Mouse (Mus musculus) ES-E14 (cell line): ENCODE data around the gene Def8.

Experiments
- MAFK ChIP-seq: IDR thresholded peaks from 2 replicates; pipeline ENCODE4 v1.6.1; 2014; ENCODE audit warnings: mild to moderate bottlenecking, low read depth, low read length, inconsistent platforms; ENCODE audit not compliant: insufficient read depth
- ZC3H11A ChIP-seq: IDR thresholded peaks from 2 replicates; pipeline ENCODE4 v1.6.1; 2012; ENCODE audit warnings: low read depth, mild to moderate bottlenecking, inconsistent platforms, low read length, borderline replicate concordance
- ZNF384 ChIP-seq: IDR thresholded peaks from 2 replicates; pipeline ENCODE4 v1.6.1; 2012; ENCODE audit warnings: low read depth, low read length, inconsistent platforms

DNA sequence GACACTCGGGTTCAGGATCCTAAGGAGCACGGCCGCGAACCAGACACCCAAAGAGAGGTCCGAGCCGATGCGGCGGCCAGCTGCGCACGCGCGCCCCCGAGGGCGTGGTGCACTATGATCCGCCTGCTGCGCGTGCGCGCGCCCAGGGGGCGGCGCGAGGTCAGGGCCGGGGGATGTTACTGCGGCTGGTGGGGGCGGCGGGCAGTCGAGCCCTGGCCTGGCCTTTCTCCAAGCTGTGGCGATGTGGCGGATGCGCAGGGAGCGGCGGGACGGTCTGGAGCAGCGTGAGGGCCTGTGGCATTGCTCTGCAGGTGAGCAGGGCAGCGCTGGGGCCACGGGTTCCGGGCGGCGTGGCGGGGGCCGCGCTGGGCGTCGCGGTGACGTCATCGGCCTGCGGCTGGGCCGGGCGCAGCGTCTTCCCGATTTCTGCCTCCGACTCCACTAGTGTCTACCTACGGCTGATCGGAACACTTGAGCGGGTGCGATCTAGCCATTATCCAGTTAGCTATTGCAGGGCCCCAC, 54.5 kb downstream of the Def8 start, which contains the start of gene Afg3l1:
- TF ChIP-seq ZNF384, result no peak
- no peak for TF ChIP-seq ZC3H11A
- no peak for TF ChIP-seq MAFK
